Mouse (Mus musculus) heart, adult 2 months (tissue): ENCODE data around the gene Gpr119. TPM values are rescaled to one million over a fixed set of nuclear protein-coding genes. Genes with fewer than 3 reads are reported as not detected.

Experiments
- DNase-seq, 2 experiments: peaks; one replicate each; pipeline ENCODE4 v3.0.0; 2021
- H3K27ac ChIP-seq: fragments of 200-600 bp; 2 replicates; pipeline ENCODE4 v1.8.1; 2022
- H3K27me3 ChIP-seq: fragments of 200-500 bp; 2 replicates; pipeline ENCODE4 v1.6.1; 2012; ENCODE audit warnings: mild to moderate bottlenecking, low read length, inconsistent platforms, mixed read lengths; ENCODE audit not compliant: control insufficient read depth, insufficient read depth
- H3K36me3 ChIP-seq: fragments of 200-500 bp; 2 replicates; pipeline ENCODE4 v1.6.1; 2012; ENCODE audit warnings: low read length, inconsistent platforms; ENCODE audit not compliant: control insufficient read depth, insufficient read depth
- H3K4me1 ChIP-seq: fragments of 200-500 bp; 2 replicates; pipeline ENCODE4 v1.6.1; 2011; ENCODE audit warnings: low read length; ENCODE audit not compliant: control insufficient read depth, insufficient read depth
- H3K4me3 ChIP-seq: fragments of 200-600 bp; 2 replicates; pipeline ENCODE4 v1.8.1; 2022
- H3K79me2 ChIP-seq: fragments of 200-500 bp; replicated peaks from 2 replicates; pipeline ENCODE4 v1.6.1; 2012; ENCODE audit warnings: mild to moderate bottlenecking, inconsistent platforms, low read length, moderate library complexity, mixed read lengths; ENCODE audit not compliant: control insufficient read depth, insufficient read depth
- H3K9ac ChIP-seq: fragments of 200-500 bp; 2 replicates; pipeline ENCODE4 v1.6.1; 2012; ENCODE audit warnings: low read depth, mild to moderate bottlenecking, control low read depth, inconsistent platforms, low read length, mixed read lengths
- CTCF ChIP-seq: fragments of 200-600 bp; IDR thresholded peaks from 2 replicates; pipeline ENCODE4 v1.8.1; 2022; ENCODE audit warnings: antibody characterized with exemption, mild to moderate bottlenecking, moderate library complexity
- EP300 ChIP-seq: fragments of 200-500 bp; IDR thresholded peaks from 2 replicates; pipeline ENCODE4 v1.6.1; 2011; ENCODE audit warnings: low read depth, low read length, control low read depth; ENCODE audit not compliant: insufficient read depth
- POLR2A ChIP-seq: fragments of 200-500 bp; IDR thresholded peaks from 2 replicates; pipeline ENCODE4 v1.6.1; 2011; ENCODE audit warnings: mild to moderate bottlenecking, low read depth, low read length, control low read depth; ENCODE audit not compliant: insufficient read depth
- WGBS: fragments of 180-500 bp; shearing (Covaris S2); methylation state at CpG from one replicate; pipeline ENCODE4 v1.1.7; 2018; 5-methylcytosine and 5-hydroxymethylcytosine counted together
- intact Hi-C: fragments of 180-260 bp; cut with DNase I; formaldehyde crosslinking; loops from one replicate; pipeline ENCODE4 v1.15.1; 2025
- microRNA-seq, 2 experiments: library from miRNA; unstranded; fragments of <30 nt; microRNA quantifications; one replicate each; pipeline ENCODE4 v1.2.0; 2021
- polyA plus RNA-seq: library from polyadenylated mRNA; depleted of rRNA; stranded (reverse); fragments of >200 nt; gene quantifications from 2 replicates; pipeline ENCODE4 v1.2.3, GENCODE M21; 2012; rRNA removed
- total RNA-seq, 2 experiments: library from RNA; stranded (reverse); gene quantifications; 2 replicates each; pipeline ENCODE4 v1.2.3; 2021

Gpr119 gene
- total and polyA plus RNA-seq, 3 experiments = 0.04 TPM; not detected in 2

GRCm38 (mm10) chrX:48623379-48624053 lies 50.8 kb downstream of the Gpr119 start, which contains the start of gene Slc25a14:
Gene Slc25a14 (plus strand): TSS chrX:48623413.
- Histone ChIP-seq H3K27me3 (no peaks in the 10 kb centered on the region), H3K36me3 (no peaks in the 10 kb centered on the region), H3K4me1 (no peaks in the 10 kb centered on the region; the same call in 1 of the 2 replicates), H3K9ac (peak within 1 kb of the TSS; percentile 56), H3K4me3 (peak within 1 kb of the TSS; percentile 67), H3K27ac (peak within 1 kb of the TSS; percentile 15; the same call in 1 of the 2 replicates), H3K79me2 (no peaks in the 10 kb centered on the region)
- peak; percentile 79 to 83 for DNase-seq
- intact Hi-C loops = no loop called here
- WGBS = 13% methylated on average over 38 of the region's 38 CpGs
- no peak for TF ChIP-seq CTCF
- TF ChIP-seq POLR2A = 0 out of 2 replicates have a peak, but pooled peaks have one; percentile 41
- TF ChIP-seq EP300 = no peak

GRCm38 (mm10) chrX:48623049-48623378 lies 51.3 kb downstream of the Gpr119 start:
- Histone ChIP-seq H3K9ac (peak overlapping the region; percentile 56; the same call in 1 of the 2 replicates), H3K36me3 (no peaks in the 10 kb centered on the region), H3K4me3 (peak overlapping the region; percentile 67), H3K79me2 (no peaks in the 10 kb centered on the region), H3K4me1 (no peaks in the 10 kb centered on the region; the same call in 1 of the 2 replicates), H3K27me3 (no peaks in the 10 kb centered on the region), H3K27ac (no peak overlapping the region)
- WGBS = 23% methylated on average over 4 of the region's 4 CpGs
- no peak for DNase-seq
- intact Hi-C loops = no loop called here
- TF ChIP-seq POLR2A = no peak
- no peak for TF ChIP-seq EP300
- no peak for TF ChIP-seq CTCF

Small RNA genes lying within 50 kb of the gene (microRNA-seq; reads per million reads assigned to microRNA genes)
- gene Gm27828 = 0 reads per million in 2 experiments

Other genes starting within 250 kb of the Gpr119 start
- 1 to 10 TPM; 4.5 to 5.0 TPM for gene Elf4, start 211.3 kb downstream of the Gpr119 start, total RNA-seq
- 7.6 and 8.3 TPM in 2 replicates for gene Elf4, start 211.3 kb downstream of the Gpr119 start, polyA plus RNA-seq
- 100 to 1,000 TPM in 1 of 2 experiments, 10 to 100 TPM in 1; 92.8 to 108 TPM for gene Aifm1, start 160.9 kb downstream of the Gpr119 start, total RNA-seq
- gene Aifm1, start 160.9 kb downstream of the Gpr119 start, polyA plus RNA-seq = 33.2 and 76.9 TPM in 2 replicates
- under 1 TPM in 1 of 2 experiments, not detected in 1; 0.29 TPM for gene Rab33a, start 155.2 kb downstream of the Gpr119 start, total RNA-seq
- gene Rab33a, start 155.2 kb downstream of the Gpr119 start, polyA plus RNA-seq = 1.2 and 1.7 TPM in 2 replicates
- 1 to 10 TPM; 4.5 to 4.8 TPM for gene Zfp280c, start 80.0 kb downstream of the Gpr119 start, total RNA-seq
- 2.5 and 5.1 TPM in 2 replicates for gene Zfp280c, start 80.0 kb downstream of the Gpr119 start, polyA plus RNA-seq
- gene Slc25a14, start 51.1 kb downstream of the Gpr119 start, total RNA-seq = 1 to 10 TPM; 1.9 to 2.1 TPM
- 1.6 and 1.9 TPM in 2 replicates for gene Slc25a14, start 51.1 kb downstream of the Gpr119 start, polyA plus RNA-seq
- 1 to 10 TPM; 2.1 TPM for gene Rbmx2, start 20.5 kb upstream of the Gpr119 start, total RNA-seq
- 0.66 and 1.7 TPM in 2 replicates for gene Rbmx2, start 20.5 kb upstream of the Gpr119 start, polyA plus RNA-seq
- gene Gm595, start 203.2 kb upstream of the Gpr119 start, total RNA-seq = not detected
- gene Gm595, start 203.2 kb upstream of the Gpr119 start, polyA plus RNA-seq = not detected in 2 replicates